Comparison of ENCODE assay signal across 8 mouse cellular contexts in genomic region chr17:25834595-25835222, GRCm38 (mm10). TPM values are rescaled to one million over a fixed set of nuclear protein-coding genes. Genes with fewer than 3 reads are reported as not detected.
DNase-seq lines count a peak whose midpoint lies in the region; ATAC-seq and TF ChIP-seq lines count a peak whose summit lies in the region.

No protein-coding gene starts in this region.

- H3K9ac ChIP-seq in heart, embryonic 12.5 days, result peak overlapping the region; percentile 81
- peak overlapping the region; percentile 90 for H3K9ac ChIP-seq in embryonic facial prominence, embryonic 14.5 days (ENCODE audit: low read depth, low read length)
- H3K9ac ChIP-seq in kidney, embryonic 14.5 days (ENCODE audit: low read depth, low read length), result peak overlapping the region; percentile 93
- 0 out of 2 replicates have a peak overlapping the region, but pooled peaks have one; percentile 29 for H3K9ac ChIP-seq in midbrain, postnatal 0 days (replicated peaks; ENCODE audit: low read length, poor library complexity, severe bottlenecking)

- H3K4me1 ChIP-seq in heart, embryonic 12.5 days (replicated peaks), result peaks cover 73% of the 10 kb centered on the region
- peaks cover 41% of the 10 kb centered on the region for H3K4me1 ChIP-seq in embryonic facial prominence, embryonic 14.5 days (ENCODE audit: control insufficient read depth, insufficient read depth, low read length)
- peaks cover 59% of the 10 kb centered on the region for H3K4me1 ChIP-seq in kidney, embryonic 14.5 days (ENCODE audit: control insufficient read depth, insufficient read depth, low read length)
- H3K4me1 ChIP-seq in midbrain, postnatal 0 days (ENCODE audit: insufficient read depth, low read length), result peaks cover 40% of the 10 kb centered on the region

- H3K4me3 ChIP-seq in heart, embryonic 12.5 days, result peak overlapping the region; percentile 71
- H3K4me3 ChIP-seq in embryonic facial prominence, embryonic 14.5 days (ENCODE audit: low read depth, low read length), result peak overlapping the region; percentile 87
- peak overlapping the region; percentile 89 for H3K4me3 ChIP-seq in kidney, embryonic 14.5 days (ENCODE audit: low read length)
- peak overlapping the region; percentile 81; the same call in 1 of the 2 replicates for H3K4me3 ChIP-seq in midbrain, postnatal 0 days (ENCODE audit: low read depth, low read length)

- no peak for ATAC-seq in heart, embryonic 12.5 days (ENCODE audit: insufficient number of reproducible peaks, low FRiP score)
- no peak for ATAC-seq in embryonic facial prominence, embryonic 14.5 days (ENCODE audit: low read depth)
- no peak for ATAC-seq in kidney, embryonic 14.5 days (ENCODE audit: low FRiP score, low TSS enrichment)
- no peak for ATAC-seq in midbrain, postnatal 0 days (ENCODE audit: low FRiP score)

- WGBS in heart, embryonic 12.5 days, result 90% methylated on average over 12 of the region's 12 CpGs
- 84% methylated on average over 10 of the region's 12 CpGs for WGBS in embryonic facial prominence, embryonic 14.5 days
- WGBS in kidney, embryonic 14.5 days, result 83% methylated on average over 12 of the region's 12 CpGs
- WGBS in midbrain, postnatal 0 days, result 87% methylated on average over 12 of the region's 12 CpGs

- H3K27me3 ChIP-seq in heart, embryonic 12.5 days (replicated peaks), result no peaks in the 10 kb centered on the region
- H3K27me3 ChIP-seq in embryonic facial prominence, embryonic 14.5 days (replicated peaks; ENCODE audit: control insufficient read depth, insufficient read depth, low read length), result no peaks in the 10 kb centered on the region
- no peaks in the 10 kb centered on the region for H3K27me3 ChIP-seq in kidney, embryonic 14.5 days (ENCODE audit: control insufficient read depth, insufficient read depth, low read length)
- H3K27me3 ChIP-seq in midbrain, postnatal 0 days (ENCODE audit: insufficient read depth, low read length), result no peaks in the 10 kb centered on the region

- no peak for DNase-seq in heart, adult 8-10 months (ENCODE audit: low spot score)
- DNase-seq in embryonic facial prominence, embryonic 14.5 days (ENCODE audit: low spot score), result no peak
- DNase-seq in midbrain, postnatal 0 days (ENCODE audit: low spot score), result no peak
- DNase-seq in urinary bladder, postnatal 25 days (ENCODE audit: low spot score), result no peak
- no peak for DNase-seq in adrenal gland, adult 2 months
- DNase-seq in left cerebral cortex, postnatal 14 days (ENCODE audit: low spot score in 2 of 2), result no peak

- TF ChIP-seq CTCF in midbrain, postnatal 0 days (IDR thresholded peaks at IDR 0.05), result no peak

- intact Hi-C loops in left cerebral cortex, postnatal 14 days (cut with DNase I), result no loop called here

- H3K4me2 ChIP-seq in heart, embryonic 12.5 days, result peak overlapping the region; percentile 94
- H3K4me2 ChIP-seq in embryonic facial prominence, embryonic 14.5 days (ENCODE audit: low read depth, low read length), result peak overlapping the region; percentile 86
- peak overlapping the region; percentile 95 for H3K4me2 ChIP-seq in kidney, embryonic 14.5 days (replicated peaks; ENCODE audit: low read depth, low read length)
- peak overlapping the region; percentile 76 for H3K4me2 ChIP-seq in midbrain, postnatal 0 days (ENCODE audit: low read depth, low read length, poor library complexity, severe bottlenecking)

- peaks cover 53% of the 10 kb centered on the region for H3K36me3 ChIP-seq in heart, embryonic 12.5 days
- H3K36me3 ChIP-seq in embryonic facial prominence, embryonic 14.5 days (ENCODE audit: control insufficient read depth, insufficient read depth, low read length), result peaks cover 31% of the 10 kb centered on the region
- H3K36me3 ChIP-seq in kidney, embryonic 14.5 days (ENCODE audit: control insufficient read depth, insufficient read depth, low read length), result peaks cover 46% of the 10 kb centered on the region
- H3K36me3 ChIP-seq in midbrain, postnatal 0 days (ENCODE audit: insufficient read depth, low read length), result peaks cover 42% of the 10 kb centered on the region

- H3K27ac ChIP-seq in heart, embryonic 12.5 days (ENCODE audit: poor library complexity, severe bottlenecking), result peak overlapping the region; percentile 98
- no peak overlapping the region for H3K27ac ChIP-seq in embryonic facial prominence, embryonic 14.5 days (replicated peaks; ENCODE audit: low read depth, low read length)
- no peak overlapping the region for H3K27ac ChIP-seq in kidney, embryonic 14.5 days (ENCODE audit: low read depth, low read length)
- H3K27ac ChIP-seq in midbrain, postnatal 0 days (ENCODE audit: low read depth, low read length), result peak overlapping the region; percentile 32; the same call in 1 of the 2 replicates

- H3K9me3 ChIP-seq in heart, embryonic 12.5 days (replicated peaks), result no peaks in the 10 kb centered on the region
- no peaks in the 10 kb centered on the region for H3K9me3 ChIP-seq in embryonic facial prominence, embryonic 14.5 days (ENCODE audit: control insufficient read depth, low read length)
- H3K9me3 ChIP-seq in kidney, embryonic 14.5 days (ENCODE audit: control insufficient read depth, low read length), result no peaks in the 10 kb centered on the region
- H3K9me3 ChIP-seq in midbrain, postnatal 0 days (ENCODE audit: low read length), result no peaks in the 10 kb centered on the region

RNA-seq across cellular contexts. Expression of gene Stub1, which starts 1.5 kb away (rescaled TPM):
- 271 and 272 TPM in 2 replicates for polyA plus RNA-seq in heart, embryonic 12.5 days (2016; fragmentation: Nextera tagmentation; extraction: Ambion mirVana)
- total RNA-seq in heart, adult 8-10 months (2022), result 100 to 1,000 TPM; 129 to 137 (median 130) TPM
- polyA plus RNA-seq in embryonic facial prominence, embryonic 14.5 days (2014; fragmentation: Nextera tagmentation; extraction: Ambion mirVana), result 314 and 351 TPM in 2 replicates
- polyA plus RNA-seq in kidney, embryonic 14.5 days (2014; fragmentation: Nextera tagmentation; extraction: Ambion mirVana), result 350 and 425 TPM in 2 replicates
- 237 and 248 TPM in 2 replicates for total RNA-seq in midbrain, postnatal 0 days (2014; rRNA removed)
- 374 and 397 TPM in 2 replicates for polyA plus RNA-seq in midbrain, postnatal 0 days (2015; fragmentation: Nextera tagmentation; extraction: Ambion mirVana)
- 100 to 1,000 TPM; 149 to 184 TPM for total RNA-seq in adrenal gland, adult 2 months (2021)
- polyA plus RNA-seq in adrenal gland, adult 2 months (2012; rRNA removed), result 224 and 236 TPM in 2 replicates
- total RNA-seq in left cerebral cortex, postnatal 14 days (2021), result 100 to 1,000 TPM; 160 to 166 TPM

RNA-seq across cellular contexts. Expression of gene Rhbdl1, which starts 2.4 kb away (rescaled TPM):
- 1.6 and 2.4 TPM in 2 replicates for polyA plus RNA-seq in heart, embryonic 12.5 days (2016; fragmentation: Nextera tagmentation; extraction: Ambion mirVana)
- total RNA-seq in heart, adult 8-10 months (2022), result 1 to 10 TPM in 3 of 4 experiments, under 1 TPM in 1; 0.97 to 5.1 (median 1.6) TPM
- polyA plus RNA-seq in embryonic facial prominence, embryonic 14.5 days (2014; fragmentation: Nextera tagmentation; extraction: Ambion mirVana), result 2.8 and 3.3 TPM in 2 replicates
- polyA plus RNA-seq in kidney, embryonic 14.5 days (2014; fragmentation: Nextera tagmentation; extraction: Ambion mirVana), result 2.0 and 2.5 TPM in 2 replicates
- total RNA-seq in midbrain, postnatal 0 days (2014; rRNA removed), result 95.2 and 168 TPM in 2 replicates
- 97.0 and 110 TPM in 2 replicates for polyA plus RNA-seq in midbrain, postnatal 0 days (2015; fragmentation: Nextera tagmentation; extraction: Ambion mirVana)
- 10 to 100 TPM in 1 of 2 experiments, 1 to 10 TPM in 1; 9.8 to 47.1 TPM for total RNA-seq in adrenal gland, adult 2 months (2021)
- 88.1 and 142 TPM in 2 replicates for polyA plus RNA-seq in adrenal gland, adult 2 months (2012; rRNA removed)
- total RNA-seq in left cerebral cortex, postnatal 14 days (2021), result 10 to 100 TPM; 85.8 to 89.7 TPM

RNA-seq across cellular contexts. Expression of gene Jmjd8, which starts 6.0 kb away (rescaled TPM):
- polyA plus RNA-seq in heart, embryonic 12.5 days (2016; fragmentation: Nextera tagmentation; extraction: Ambion mirVana), result 38.1 and 41.8 TPM in 2 replicates
- 10 to 100 TPM; 34.2 to 39.6 (median 34.8) TPM for total RNA-seq in heart, adult 8-10 months (2022)
- 35.2 and 36.2 TPM in 2 replicates for polyA plus RNA-seq in embryonic facial prominence, embryonic 14.5 days (2014; fragmentation: Nextera tagmentation; extraction: Ambion mirVana)
- polyA plus RNA-seq in kidney, embryonic 14.5 days (2014; fragmentation: Nextera tagmentation; extraction: Ambion mirVana), result 45.7 and 47.0 TPM in 2 replicates
- 39.1 and 46.2 TPM in 2 replicates for total RNA-seq in midbrain, postnatal 0 days (2014; rRNA removed)
- 43.8 and 45.9 TPM in 2 replicates for polyA plus RNA-seq in midbrain, postnatal 0 days (2015; fragmentation: Nextera tagmentation; extraction: Ambion mirVana)
- total RNA-seq in adrenal gland, adult 2 months (2021), result 100 to 1,000 TPM in 1 of 2 experiments, 10 to 100 TPM in 1; 99.4 to 111 TPM
- 99.1 and 121 TPM in 2 replicates for polyA plus RNA-seq in adrenal gland, adult 2 months (2012; rRNA removed)
- 10 to 100 TPM; 59.1 to 59.6 TPM for total RNA-seq in left cerebral cortex, postnatal 14 days (2021)

RNA-seq across cellular contexts. Expression of gene Gm20683, which starts 6.9 kb away (rescaled TPM):
- 1.3 and 1.6 TPM in 2 replicates for polyA plus RNA-seq in heart, embryonic 12.5 days (2016; fragmentation: Nextera tagmentation; extraction: Ambion mirVana)
- total RNA-seq in heart, adult 8-10 months (2022), result 1 to 10 TPM; 2.2 to 4.4 (median 3.8) TPM
- polyA plus RNA-seq in embryonic facial prominence, embryonic 14.5 days (2014; fragmentation: Nextera tagmentation; extraction: Ambion mirVana), result 1.4 and 1.6 TPM in 2 replicates
- 1.7 and 2.6 TPM in 2 replicates for polyA plus RNA-seq in kidney, embryonic 14.5 days (2014; fragmentation: Nextera tagmentation; extraction: Ambion mirVana)
- total RNA-seq in midbrain, postnatal 0 days (2014; rRNA removed), result 25.8 and 34.3 TPM in 2 replicates
- polyA plus RNA-seq in midbrain, postnatal 0 days (2015; fragmentation: Nextera tagmentation; extraction: Ambion mirVana), result 11.9 and 14.2 TPM in 2 replicates
- total RNA-seq in adrenal gland, adult 2 months (2021), result 10 to 100 TPM; 14.0 to 16.3 TPM
- polyA plus RNA-seq in adrenal gland, adult 2 months (2012; rRNA removed), result 192 and 239 TPM in 2 replicates
- 10 to 100 TPM; 29.0 to 29.5 TPM for total RNA-seq in left cerebral cortex, postnatal 14 days (2021)

RNA-seq across cellular contexts. Expression of gene Rhot2, which starts 9.9 kb away (rescaled TPM):
- 24.0 and 24.9 TPM in 2 replicates for polyA plus RNA-seq in heart, embryonic 12.5 days (2016; fragmentation: Nextera tagmentation; extraction: Ambion mirVana)
- 100 to 1,000 TPM; 128 to 153 (median 135) TPM for total RNA-seq in heart, adult 8-10 months (2022)
- polyA plus RNA-seq in embryonic facial prominence, embryonic 14.5 days (2014; fragmentation: Nextera tagmentation; extraction: Ambion mirVana), result 12.0 and 13.0 TPM in 2 replicates
- 13.0 and 21.7 TPM in 2 replicates for polyA plus RNA-seq in kidney, embryonic 14.5 days (2014; fragmentation: Nextera tagmentation; extraction: Ambion mirVana)
- total RNA-seq in midbrain, postnatal 0 days (2014; rRNA removed), result 49.2 and 70.1 TPM in 2 replicates
- polyA plus RNA-seq in midbrain, postnatal 0 days (2015; fragmentation: Nextera tagmentation; extraction: Ambion mirVana), result 15.4 and 16.2 TPM in 2 replicates
- 100 to 1,000 TPM; 107 to 127 TPM for total RNA-seq in adrenal gland, adult 2 months (2021)
- 180 and 193 TPM in 2 replicates for polyA plus RNA-seq in adrenal gland, adult 2 months (2012; rRNA removed)
- 10 to 100 TPM; 81.9 to 84.9 TPM for total RNA-seq in left cerebral cortex, postnatal 14 days (2021)

Comparison
In these comparisons a context has a peak if more than half of its experiments do, and no peak if none do; other contexts are left out.
1. H3K27ac ChIP-seq: peak in heart, embryonic 12.5 days (single experiment) and midbrain, postnatal 0 days (single experiment); none in embryonic facial prominence, embryonic 14.5 days (single experiment) and kidney, embryonic 14.5 days (single experiment).
2. H3K9ac ChIP-seq: peak in every context shown above with its lines; median percentile 93 in kidney, embryonic 14.5 days; 90 in embryonic facial prominence, embryonic 14.5 days; 81 in heart, embryonic 12.5 days; 29 in midbrain, postnatal 0 days.
3. RNA of gene Rhbdl1, which starts 2.4 kb away (polyA plus RNA-seq): 97.0 to 110 TPM in midbrain, postnatal 0 days and 88.1 to 142 TPM in adrenal gland, adult 2 months; 2.8 to 3.3 TPM in embryonic facial prominence, embryonic 14.5 days, 2.0 to 2.5 TPM in kidney, embryonic 14.5 days and 1.6 to 2.4 TPM in heart, embryonic 12.5 days; every median in the first group is over 10 times any median in the second.
4. Peak in every context shown above with its lines, with median percentiles within 50 percentile points of each other: H3K4me2 ChIP-seq and H3K4me3 ChIP-seq.